Comparison of ENCODE assay signal across 9 mouse cellular contexts in genomic region chr9:120140652-120141051, GRCm38 (mm10). TPM values are rescaled to one million over a fixed set of nuclear protein-coding genes. Genes with fewer than 3 reads are reported as not detected.
DNase-seq lines count a peak whose midpoint lies in the region; ATAC-seq lines count a peak whose summit lies in the region.
"Had no signal": no experiment of that assay in that cellular context is flagged by ENCODE, and none has a peak within 500 bp of the region (broad histone marks: within the 10 kb centered on the region; RNA-seq: fewer than 3 reads in every experiment).

No protein-coding gene starts in this region.

- H3K4me1 ChIP-seq in embryonic facial prominence, embryonic 11.5 days (ENCODE audit: control insufficient read depth, insufficient read depth, low read length), result no peaks in the 10 kb centered on the region
- H3K4me1 ChIP-seq in heart, embryonic 14.5 days (ENCODE audit: control insufficient read depth in 2 of 2, insufficient read depth in 2 of 2, low read length in 2 of 2), result no peaks in the 10 kb centered on the region
- no peaks in the 10 kb centered on the region for H3K4me1 ChIP-seq in liver, embryonic 11.5 days (replicated peaks; ENCODE audit: control insufficient read depth, insufficient read depth, low read length)
- H3K4me1 ChIP-seq in stomach, embryonic 16.5 days (ENCODE audit: control insufficient read depth, insufficient read depth, low read length), result no peaks in the 10 kb centered on the region

- ATAC-seq in embryonic facial prominence, embryonic 11.5 days (replicated peaks; ENCODE audit: insufficient number of reproducible peaks, low FRiP score, low TSS enrichment, low read depth), result no peak; the same call in 1 of the 2 replicates
- no peak for ATAC-seq in heart, embryonic 14.5 days (ENCODE audit: insufficient number of reproducible peaks, insufficient read depth, low FRiP score, low read depth)
- ATAC-seq in liver, embryonic 11.5 days (replicated peaks; ENCODE audit: low FRiP score), result peak; percentile 62; the same call in 1 of the 2 replicates
- peak; percentile 66; the same call in 1 of the 2 replicates for ATAC-seq in stomach, embryonic 16.5 days (ENCODE audit: insufficient read depth, low FRiP score)

- no peaks in the 10 kb centered on the region for H3K27me3 ChIP-seq in embryonic facial prominence, embryonic 11.5 days (ENCODE audit: control insufficient read depth, insufficient read depth, low read length)
- H3K27me3 ChIP-seq in heart, embryonic 14.5 days (ENCODE audit: control insufficient read depth, insufficient read depth, low read length), result no peaks in the 10 kb centered on the region
- H3K27me3 ChIP-seq in liver, embryonic 11.5 days (replicated peaks; ENCODE audit: control insufficient read depth, insufficient read depth, low read length), result no peaks in the 10 kb centered on the region
- H3K27me3 ChIP-seq in stomach, embryonic 16.5 days (ENCODE audit: control insufficient read depth, insufficient read depth, low read length), result no peaks in the 10 kb centered on the region

- no peak overlapping the region for H3K9ac ChIP-seq in embryonic facial prominence, embryonic 11.5 days (replicated peaks; ENCODE audit: low read length)
- H3K9ac ChIP-seq in heart, embryonic 14.5 days (ENCODE audit: low read length), result no peak overlapping the region
- H3K9ac ChIP-seq in liver, embryonic 11.5 days (ENCODE audit: low read depth, low read length), result no peak overlapping the region
- H3K9ac ChIP-seq in stomach, embryonic 16.5 days (ENCODE audit: low read length), result no peak overlapping the region

- DNase-seq in CD4-positive helper T cell, adult 2 months (ENCODE audit: low read depth, low spot score), result peak; percentile 69
- peak; percentile 88 for DNase-seq in adrenal gland, postnatal 10 days
- peak; percentile 88 for DNase-seq in embryonic facial prominence, embryonic 11.5 days (ENCODE audit: low spot score)
- peak; percentile 89 for DNase-seq in kidney, postnatal 10 days
- peak; percentile 57 for DNase-seq in liver, embryonic 11.5 days (ENCODE audit: low spot score)
- DNase-seq in natural killer cell, adult 2 months (ENCODE audit: low spot score in 2 of 2), result peak; percentile 39 to 64

- H3K4me3 ChIP-seq in embryonic facial prominence, embryonic 11.5 days (ENCODE audit: low read depth, low read length), result no peak overlapping the region
- H3K4me3 ChIP-seq in heart, embryonic 14.5 days (ENCODE audit: control insufficient read depth in 1 of 2, insufficient read depth in 1 of 2, low read depth in 1 of 2, low read length in 2 of 2), result no peak overlapping the region
- H3K4me3 ChIP-seq in liver, embryonic 11.5 days (ENCODE audit: low read depth, low read length), result no peak overlapping the region
- no peak overlapping the region for H3K4me3 ChIP-seq in stomach, embryonic 16.5 days (replicated peaks; ENCODE audit: low read length)
- H3K4me3 ChIP-seq: erythroblast, embryonic 14.5 days had no signal

- H3K27ac ChIP-seq in embryonic facial prominence, embryonic 11.5 days (replicated peaks; ENCODE audit: low read depth, low read length), result no peak overlapping the region
- H3K27ac ChIP-seq in heart, embryonic 14.5 days (replicated peaks in 1 of 2; ENCODE audit: control insufficient read depth in 1 of 2, insufficient read depth in 1 of 2, low read depth in 2 of 2, low read length in 2 of 2), result no peak overlapping the region
- H3K27ac ChIP-seq in liver, embryonic 11.5 days (ENCODE audit: low read depth, low read length), result no peak overlapping the region
- no peak overlapping the region for H3K27ac ChIP-seq in stomach, embryonic 16.5 days (ENCODE audit: low read length)

- H3K4me2 ChIP-seq in embryonic facial prominence, embryonic 11.5 days (ENCODE audit: low read depth, low read length), result no peak overlapping the region
- 0 out of 2 replicates have a peak overlapping the region, but pooled peaks have one; percentile 14 for H3K4me2 ChIP-seq in heart, embryonic 14.5 days (ENCODE audit: low read length)
- H3K4me2 ChIP-seq in liver, embryonic 11.5 days, result no peak overlapping the region
- H3K4me2 ChIP-seq in stomach, embryonic 16.5 days (ENCODE audit: low read depth, low read length), result no peak overlapping the region

- 12% methylated on average over 4 of the region's 4 CpGs for WGBS in embryonic facial prominence, embryonic 11.5 days
- WGBS in heart, embryonic 14.5 days, result 7% methylated on average over 4 of the region's 4 CpGs
- 14% methylated on average over 4 of the region's 4 CpGs for WGBS in liver, embryonic 11.5 days
- WGBS in stomach, embryonic 16.5 days, result 6% methylated on average over 4 of the region's 4 CpGs

- no peaks in the 10 kb centered on the region for H3K36me3 ChIP-seq in embryonic facial prominence, embryonic 11.5 days (replicated peaks; ENCODE audit: control insufficient read depth, insufficient read depth, low read depth, low read length)
- no peaks in the 10 kb centered on the region for H3K36me3 ChIP-seq in heart, embryonic 14.5 days (ENCODE audit: control insufficient read depth, insufficient read depth, low read length)
- H3K36me3 ChIP-seq in liver, embryonic 11.5 days (ENCODE audit: control insufficient read depth, insufficient read depth, low read length), result no peaks in the 10 kb centered on the region
- no peaks in the 10 kb centered on the region for H3K36me3 ChIP-seq in stomach, embryonic 16.5 days (ENCODE audit: control insufficient read depth, insufficient read depth, low read length)

- no peaks in the 10 kb centered on the region for H3K9me3 ChIP-seq in embryonic facial prominence, embryonic 11.5 days (replicated peaks; ENCODE audit: control insufficient read depth, low read length)
- no peaks in the 10 kb centered on the region for H3K9me3 ChIP-seq in heart, embryonic 14.5 days (ENCODE audit: control insufficient read depth, low read length)
- no peaks in the 10 kb centered on the region for H3K9me3 ChIP-seq in liver, embryonic 11.5 days (ENCODE audit: control insufficient read depth, low read length)
- no peaks in the 10 kb centered on the region for H3K9me3 ChIP-seq in stomach, embryonic 16.5 days (replicated peaks; ENCODE audit: control insufficient read depth, low read length)

RNA-seq across cellular contexts. Expression of gene Mobp, which starts 8.9 kb away (rescaled TPM):
- under 1 TPM; 0.09 to 0.27 TPM for total RNA-seq in adrenal gland, postnatal 10 days (2021)
- 0.60 and 1.1 TPM in 2 replicates for polyA plus RNA-seq in embryonic facial prominence, embryonic 11.5 days (2014; fragmentation: Nextera tagmentation; extraction: Ambion mirVana)
- polyA plus RNA-seq in heart, embryonic 14.5 days (2014; fragmentation: Nextera tagmentation; extraction: Ambion mirVana), result not detected in 2 replicates
- not detected in 2 replicates for polyA plus RNA-seq in liver, embryonic 11.5 days (2014; fragmentation: Nextera tagmentation; extraction: Ambion mirVana)
- polyA plus RNA-seq in stomach, embryonic 16.5 days (2015; fragmentation: Nextera tagmentation; extraction: Ambion mirVana), result 1.7 and 2.6 TPM in 2 replicates
- polyA plus RNA-seq: erythroblast, embryonic 14.5 days had no signal

RNA-seq across cellular contexts. Expression of gene Rpsa, which starts 13.2 kb away (rescaled TPM):
- 100 to 1,000 TPM; 879 to 949 TPM for total RNA-seq in adrenal gland, postnatal 10 days (2021)
- 1,419 and 1,591 TPM in 2 replicates for polyA plus RNA-seq in embryonic facial prominence, embryonic 11.5 days (2014; fragmentation: Nextera tagmentation; extraction: Ambion mirVana)
- 1,085 and 1,200 TPM in 2 replicates for polyA plus RNA-seq in heart, embryonic 14.5 days (2014; fragmentation: Nextera tagmentation; extraction: Ambion mirVana)
- polyA plus RNA-seq in liver, embryonic 11.5 days (2014; fragmentation: Nextera tagmentation; extraction: Ambion mirVana), result 1,895 and 1,977 TPM in 2 replicates
- polyA plus RNA-seq in stomach, embryonic 16.5 days (2015; fragmentation: Nextera tagmentation; extraction: Ambion mirVana), result 1,156 and 1,211 TPM in 2 replicates

RNA-seq across cellular contexts. Expression of gene Slc25a38, which starts 30.5 kb away (rescaled TPM):
- total RNA-seq in adrenal gland, postnatal 10 days (2021), result 10 to 100 TPM; 20.3 to 21.5 TPM
- polyA plus RNA-seq in embryonic facial prominence, embryonic 11.5 days (2014; fragmentation: Nextera tagmentation; extraction: Ambion mirVana), result 33.2 and 36.9 TPM in 2 replicates
- 15.9 and 19.5 TPM in 2 replicates for polyA plus RNA-seq in heart, embryonic 14.5 days (2014; fragmentation: Nextera tagmentation; extraction: Ambion mirVana)
- polyA plus RNA-seq in liver, embryonic 11.5 days (2014; fragmentation: Nextera tagmentation; extraction: Ambion mirVana), result 138 and 147 TPM in 2 replicates
- polyA plus RNA-seq in stomach, embryonic 16.5 days (2015; fragmentation: Nextera tagmentation; extraction: Ambion mirVana), result 34.8 and 35.0 TPM in 2 replicates

RNA-seq across cellular contexts. Expression of gene Ccr8, which starts 48.7 kb away (rescaled TPM):
- not detected for total RNA-seq in adrenal gland, postnatal 10 days (2021)
- polyA plus RNA-seq in embryonic facial prominence, embryonic 11.5 days (2014; fragmentation: Nextera tagmentation; extraction: Ambion mirVana), result not detected in 2 replicates
- polyA plus RNA-seq in heart, embryonic 14.5 days (2014; fragmentation: Nextera tagmentation; extraction: Ambion mirVana), result 0.18 TPM in 1 of 2 replicates, not detected in the other
- not detected in 2 replicates for polyA plus RNA-seq in liver, embryonic 11.5 days (2014; fragmentation: Nextera tagmentation; extraction: Ambion mirVana)
- 0.97 and 1.0 TPM in 2 replicates for polyA plus RNA-seq in stomach, embryonic 16.5 days (2015; fragmentation: Nextera tagmentation; extraction: Ambion mirVana)
- polyA plus RNA-seq: erythroblast, embryonic 14.5 days had no signal

Comparison
In these comparisons a context has a peak if more than half of its experiments do, and no peak if none do; other contexts are left out.
1. ATAC-seq: peak in liver, embryonic 11.5 days (single experiment) and stomach, embryonic 16.5 days (single experiment); none in embryonic facial prominence, embryonic 11.5 days (single experiment) and heart, embryonic 14.5 days (single experiment).
2. Peak in every context shown above with its lines, with median percentiles within 50 percentile points of each other: DNase-seq.